Comparison of ENCODE assay signal across 8 mouse cellular contexts in genomic region chr5:118029420-118029819, GRCm38 (mm10). TPM values are rescaled to one million over a fixed set of nuclear protein-coding genes. Genes with fewer than 3 reads are reported as not detected.
DNase-seq lines count a peak whose midpoint lies in the region; ATAC-seq and TF ChIP-seq lines count a peak whose summit lies in the region.

No protein-coding gene starts in this region.

- DNase-seq in heart, postnatal 0 days (ENCODE audit: low spot score), result no peak
- DNase-seq in heart, postnatal 36 days, result no peak
- peak; percentile 74 to 91 for DNase-seq in frontal cortex, adult 2 months (ENCODE audit: extremely low spot score in 1 of 2, low spot score in 1 of 2)
- peak; percentile 80 to 81 for DNase-seq in left cerebral cortex, adult 2 months (ENCODE audit: extremely low spot score in 1 of 2, low spot score in 2 of 2)
- DNase-seq in midbrain, embryonic 11.5 days (ENCODE audit: low spot score, missing footprints), result no peak
- DNase-seq in stomach, postnatal 0 days (ENCODE audit: low spot score), result peak; percentile 31
- DNase-seq in gastrocnemius, postnatal 36 days, result no peak

- H3K4me1 ChIP-seq in heart, postnatal 0 days (ENCODE audit: control insufficient read depth, insufficient read depth), result peaks cover 17% of the 10 kb centered on the region; the same call in 1 of the 2 replicates
- H3K4me1 ChIP-seq in bone marrow, adult 2 months (ENCODE audit: control insufficient read depth, insufficient read depth, low read length), result peaks cover 3% of the 10 kb centered on the region
- peaks cover 19% of the 10 kb centered on the region for H3K4me1 ChIP-seq in midbrain, embryonic 11.5 days (ENCODE audit: control insufficient read depth, insufficient read depth, low read length)
- H3K4me1 ChIP-seq in stomach, postnatal 0 days (replicated peaks; ENCODE audit: control insufficient read depth, insufficient read depth), result peaks cover 3% of the 10 kb centered on the region

- no peak overlapping the region for H3K27ac ChIP-seq in heart, postnatal 0 days (ENCODE audit: low read depth)
- no peak overlapping the region for H3K27ac ChIP-seq in bone marrow, adult 2 months (ENCODE audit: control insufficient read depth, insufficient read depth, low read depth, low read length, poor library complexity)
- H3K27ac ChIP-seq in left cerebral cortex, adult 2 months, result peak overlapping the region; percentile 74
- H3K27ac ChIP-seq in midbrain, embryonic 11.5 days (ENCODE audit: low read depth, low read length), result no peak overlapping the region
- H3K27ac ChIP-seq in stomach, postnatal 0 days (replicated peaks), result no peak overlapping the region

- no peak for ATAC-seq in heart, postnatal 0 days (ENCODE audit: insufficient read depth, low read depth)
- peak; percentile 8; the same call in 1 of the 2 replicates for ATAC-seq in midbrain, embryonic 11.5 days (ENCODE audit: low FRiP score)
- no peak for ATAC-seq in stomach, postnatal 0 days (ENCODE audit: low FRiP score, low TSS enrichment)

- TF ChIP-seq EP300 in heart, postnatal 0 days (IDR thresholded peaks at IDR 0.05; ENCODE audit: low read depth), result no peak
- TF ChIP-seq EP300 in stomach, postnatal 0 days (optimal IDR thresholded peaks at IDR 0.05), result no peak

- no peaks in the 10 kb centered on the region for H3K36me3 ChIP-seq in heart, postnatal 0 days (replicated peaks; ENCODE audit: control insufficient read depth, insufficient read depth, low read length)
- H3K36me3 ChIP-seq in midbrain, embryonic 11.5 days (ENCODE audit: control insufficient read depth, insufficient read depth, low read length), result no peaks in the 10 kb centered on the region
- H3K36me3 ChIP-seq in stomach, postnatal 0 days (ENCODE audit: control insufficient read depth, insufficient read depth, low read length), result no peaks in the 10 kb centered on the region

- 2% methylated on average over 10 of the region's 10 CpGs for WGBS in heart, postnatal 0 days
- 1% methylated on average over 10 of the region's 10 CpGs for WGBS in bone marrow, adult 2 months
- whole genome bisulfite sequencing in midbrain, embryonic 11.5 days, result 3% methylated on average over 10 of the region's 10 CpGs
- WGBS in stomach, postnatal 0 days, result 6% methylated on average over 10 of the region's 10 CpGs

- no peak overlapping the region for H3K9ac ChIP-seq in heart, postnatal 0 days (replicated peaks; ENCODE audit: low read depth, low read length)
- no peak overlapping the region for H3K9ac ChIP-seq in midbrain, embryonic 11.5 days (ENCODE audit: low read length)
- 0 out of 2 replicates have a peak overlapping the region, but pooled peaks have one; percentile 4 for H3K9ac ChIP-seq in stomach, postnatal 0 days (ENCODE audit: low read length)

- no peak for TF ChIP-seq CTCF in heart, postnatal 0 days (IDR thresholded peaks at IDR 0.05; ENCODE audit: low read depth)
- no peak for TF ChIP-seq CTCF in bone marrow, adult 2 months (IDR thresholded peaks at IDR 0.05; ENCODE audit: control insufficient read depth, insufficient read depth, low read length)
- TF ChIP-seq CTCF in left cerebral cortex, adult 2 months (IDR thresholded peaks at IDR 0.05), result no peak
- no peak for TF ChIP-seq CTCF in stomach, postnatal 0 days (IDR thresholded peaks at IDR 0.05; ENCODE audit: low read depth)

- peaks cover 37% of the 10 kb centered on the region for H3K27me3 ChIP-seq in heart, postnatal 0 days (ENCODE audit: control insufficient read depth, insufficient read depth, low read length)
- H3K27me3 ChIP-seq in midbrain, embryonic 11.5 days (ENCODE audit: control insufficient read depth, insufficient read depth, low read length), result peaks cover 51% of the 10 kb centered on the region
- H3K27me3 ChIP-seq in stomach, postnatal 0 days (ENCODE audit: control insufficient read depth, insufficient read depth, low read length), result peaks cover 13% of the 10 kb centered on the region; the same call in 1 of the 2 replicates

- intact Hi-C loops in heart, postnatal 36 days (cut with DNase I), result loop anchor here (2.0 kb wide), 1 partner anchor 29 kb away; no protein-coding TSS in a partner anchor
- intact Hi-C loops in left cerebral cortex, adult 2 months (cut with DNase I), result loop anchor here (5.0 kb wide), 1 partner anchor 38 kb away; no protein-coding TSS in a partner anchor
- intact Hi-C loops in gastrocnemius, postnatal 36 days (cut with DNase I), result no loop called here

- H3K4me3 ChIP-seq in heart, postnatal 0 days (ENCODE audit: low read depth, low read length), result peak overlapping the region; percentile 53
- peak overlapping the region; percentile 38 for H3K4me3 ChIP-seq in bone marrow, adult 2 months (replicated peaks; ENCODE audit: control insufficient read depth, low read depth, low read length)
- H3K4me3 ChIP-seq in left cerebral cortex, adult 2 months, result peak overlapping the region; percentile 60
- H3K4me3 ChIP-seq in midbrain, embryonic 11.5 days (ENCODE audit: low read depth, low read length), result peak overlapping the region; percentile 58
- H3K4me3 ChIP-seq in stomach, postnatal 0 days (ENCODE audit: low read depth, low read length), result peak overlapping the region; percentile 62

- no peak for TF ChIP-seq POLR2A in bone marrow, adult 2 months (IDR thresholded peaks at IDR 0.05; ENCODE audit: borderline replicate concordance, control insufficient read depth, low read depth, low read length)

- H3K9me3 ChIP-seq in heart, postnatal 0 days (replicated peaks; ENCODE audit: control insufficient read depth, low read length), result no peaks in the 10 kb centered on the region
- no peaks in the 10 kb centered on the region for H3K9me3 ChIP-seq in midbrain, embryonic 11.5 days (ENCODE audit: control insufficient read depth, low read length)
- no peaks in the 10 kb centered on the region for H3K9me3 ChIP-seq in stomach, postnatal 0 days (ENCODE audit: control insufficient read depth, low read length)

- H3K4me2 ChIP-seq in heart, postnatal 0 days (ENCODE audit: low read depth, low read length), result peak overlapping the region; percentile 83
- H3K4me2 ChIP-seq in midbrain, embryonic 11.5 days, result peak overlapping the region; percentile 31; the same call in 1 of the 2 replicates
- H3K4me2 ChIP-seq in stomach, postnatal 0 days (replicated peaks; ENCODE audit: low read depth), result peak overlapping the region; percentile 96

RNA-seq across cellular contexts. Expression of gene Tesc, which starts 1.9 kb away (rescaled TPM):
- total RNA-seq in heart, postnatal 0 days (2014; rRNA removed; ENCODE audit: low replicate concordance), result 17.6 and 19.6 TPM in 2 replicates
- 19.0 and 20.7 TPM in 2 replicates for polyA plus RNA-seq in heart, postnatal 0 days (2015; fragmentation: Nextera tagmentation; extraction: Ambion mirVana)
- 100 to 1,000 TPM; 218 to 224 TPM for total RNA-seq in heart, postnatal 36 days (2021)
- polyA plus RNA-seq in bone marrow, adult 2 months (2011; ENCODE audit: insufficient read depth, insufficient read length, low replicate concordance, missing spikeins), result 18.3 and 21.8 TPM in 2 replicates
- 56.2 and 60.6 TPM in 2 replicates for polyA plus RNA-seq in frontal cortex, adult 2 months (2012; rRNA removed)
- 10 to 100 TPM; 82.0 to 87.3 TPM for total RNA-seq in left cerebral cortex, adult 2 months (2021)
- polyA plus RNA-seq in midbrain, embryonic 11.5 days (2014; fragmentation: Nextera tagmentation; extraction: Ambion mirVana), result 0.69 and 1.2 TPM in 2 replicates
- 112 and 116 TPM in 2 replicates for polyA plus RNA-seq in stomach, postnatal 0 days (2015; fragmentation: Nextera tagmentation; extraction: Ambion mirVana)
- total RNA-seq in gastrocnemius, postnatal 36 days (2021), result under 1 TPM; 0.44 to 0.71 TPM

RNA-seq across cellular contexts. Expression of gene Fbxo21, which starts 52.9 kb away (rescaled TPM):
- 50.8 and 52.4 TPM in 2 replicates for total RNA-seq in heart, postnatal 0 days (2014; rRNA removed; ENCODE audit: low replicate concordance)
- 36.0 and 37.7 TPM in 2 replicates for polyA plus RNA-seq in heart, postnatal 0 days (2015; fragmentation: Nextera tagmentation; extraction: Ambion mirVana)
- 10 to 100 TPM; 35.8 to 42.6 TPM for total RNA-seq in heart, postnatal 36 days (2021)
- polyA plus RNA-seq in bone marrow, adult 2 months (2011; ENCODE audit: insufficient read depth, insufficient read length, low replicate concordance, missing spikeins), result 2.2 and 5.8 TPM in 2 replicates
- 97.4 and 105 TPM in 2 replicates for polyA plus RNA-seq in frontal cortex, adult 2 months (2012; rRNA removed)
- 100 to 1,000 TPM; 110 to 111 TPM for total RNA-seq in left cerebral cortex, adult 2 months (2021)
- 90.9 and 93.4 TPM in 2 replicates for polyA plus RNA-seq in midbrain, embryonic 11.5 days (2014; fragmentation: Nextera tagmentation; extraction: Ambion mirVana)
- polyA plus RNA-seq in stomach, postnatal 0 days (2015; fragmentation: Nextera tagmentation; extraction: Ambion mirVana), result 19.2 and 20.7 TPM in 2 replicates
- total RNA-seq in gastrocnemius, postnatal 36 days (2021), result 10 to 100 TPM in 1 of 2 experiments, 1 to 10 TPM in 1; 8.5 to 13.6 TPM

Comparison
In these comparisons a context has a peak if more than half of its experiments do, and no peak if none do; other contexts are left out.
1. DNase-seq: peak in frontal cortex, adult 2 months (2 of 2), left cerebral cortex, adult 2 months (2 of 2) and stomach, postnatal 0 days (single experiment); none in heart, postnatal 0 days (single experiment), heart, postnatal 36 days (0 of 2), midbrain, embryonic 11.5 days (single experiment) and gastrocnemius, postnatal 36 days (0 of 2).
2. H3K4me2 ChIP-seq: peak in every context shown above with its lines; median percentile 96 in stomach, postnatal 0 days; 83 in heart, postnatal 0 days; 31 in midbrain, embryonic 11.5 days.
3. Peak in every context shown above with its lines, with median percentiles within 50 percentile points of each other: H3K4me3 ChIP-seq.